Mouse (Mus musculus) E14TG2a.4 (cell line): ENCODE measurements around the gene Smox.

Experiments used
- CTCF ChIP-seq: conservative IDR thresholded peaks from 2 replicates; pipeline ENCODE4 v1.5.1; 2014; ENCODE audit warnings: low read length
- NANOG ChIP-seq: IDR thresholded peaks from 2 replicates; pipeline ENCODE4 v1.6.1; 2014; ENCODE audit warnings: borderline replicate concordance, low read length, mixed read lengths
- POU5F1 ChIP-seq: IDR thresholded peaks from 2 replicates; pipeline ENCODE4 v1.6.1; 2014; ENCODE audit warnings: low read length, borderline replicate concordance

DNA sequence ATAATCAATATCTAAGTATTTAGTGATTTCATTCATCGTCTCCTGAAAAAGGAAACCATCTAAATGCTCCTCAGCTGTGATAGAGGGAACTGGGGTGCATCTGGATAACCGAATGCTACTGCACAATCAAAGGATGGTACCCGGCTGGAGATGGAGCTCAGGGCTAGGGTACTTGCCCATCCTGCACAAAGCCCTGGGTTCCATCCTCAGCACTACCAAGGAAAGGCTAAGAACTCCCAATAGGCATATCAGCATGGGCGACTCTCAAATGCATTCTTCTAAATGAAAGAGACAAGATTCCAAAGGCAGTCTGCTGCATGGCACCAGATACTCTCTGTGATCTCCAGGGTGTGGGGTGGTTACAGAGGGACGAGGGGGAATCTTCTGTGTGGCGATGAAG is 13.4 kb upstream of the Smox start:
- no peak for TF ChIP-seq CTCF
- TF ChIP-seq NANOG = no peak
- TF ChIP-seq POU5F1 = no peak
